9 mouse cellular contexts compared by ENCODE assay signal in genomic region chr16:24910834-24911233, GRCm38 (mm10).
A peak's percentile ranks its signal among the peaks of the same experiment; 100 is the strongest.
DNase-seq lines count a peak whose midpoint lies in the region; ATAC-seq and TF ChIP-seq lines count a peak whose summit lies in the region.
"Had no signal": no experiment of that assay in that cellular context is flagged by ENCODE, and none has a peak within 500 bp of the region (broad histone marks: within the 10 kb centered on the region; RNA-seq: fewer than 3 reads in every experiment).

No protein-coding gene starts in this region.

- H3K36me3 ChIP-seq in heart, adult 2 months (ENCODE audit: control insufficient read depth, insufficient read depth, low read length), result peaks cover 8% of the 10 kb centered on the region
- H3K36me3 ChIP-seq in heart, embryonic 12.5 days, result no peaks in the 10 kb centered on the region
- H3K36me3 ChIP-seq in lung, postnatal 0 days (ENCODE audit: insufficient read depth, low read length), result no peaks in the 10 kb centered on the region

- no peak overlapping the region for H3K27ac ChIP-seq in heart, adult 2 months
- H3K27ac ChIP-seq in heart, embryonic 12.5 days (ENCODE audit: poor library complexity, severe bottlenecking), result no peak overlapping the region
- no peak overlapping the region for H3K27ac ChIP-seq in lung, postnatal 0 days (ENCODE audit: low read length)

- no peak overlapping the region for H3K4me2 ChIP-seq in heart, embryonic 12.5 days
- H3K4me2 ChIP-seq in lung, postnatal 0 days (replicated peaks; ENCODE audit: low read depth, low read length), result no peak overlapping the region

- no peak overlapping the region for H3K4me3 ChIP-seq in heart, adult 2 months
- no peak overlapping the region for H3K4me3 ChIP-seq in heart, embryonic 12.5 days
- no peak overlapping the region for H3K4me3 ChIP-seq in lung, postnatal 0 days (ENCODE audit: low read depth, low read length)

- WGBS in heart, adult 2 months, result 50% methylated on average over 3 of the region's 3 CpGs
- 46% methylated on average over 3 of the region's 3 CpGs for WGBS in heart, embryonic 12.5 days
- WGBS in lung, postnatal 0 days, result 51% methylated on average over 3 of the region's 3 CpGs

- no peak for TF ChIP-seq POLR2A in heart, adult 2 months (IDR thresholded peaks at IDR 0.05; ENCODE audit: insufficient read depth, low read depth, low read length)

- peaks cover 18% of the 10 kb centered on the region for H3K4me1 ChIP-seq in heart, adult 2 months (ENCODE audit: control insufficient read depth, insufficient read depth, low read length)
- H3K4me1 ChIP-seq in heart, embryonic 12.5 days (replicated peaks), result peaks cover 38% of the 10 kb centered on the region
- H3K4me1 ChIP-seq in lung, postnatal 0 days (ENCODE audit: insufficient read depth, low read depth, low read length), result peaks cover 4% of the 10 kb centered on the region; the same call in 1 of the 2 replicates

- no peaks in the 10 kb centered on the region for H3K27me3 ChIP-seq in heart, adult 2 months (ENCODE audit: control insufficient read depth, insufficient read depth, low read length)
- H3K27me3 ChIP-seq in heart, embryonic 12.5 days (replicated peaks), result no peaks in the 10 kb centered on the region
- H3K27me3 ChIP-seq in lung, postnatal 0 days (replicated peaks; ENCODE audit: insufficient read depth, low read length), result no peaks in the 10 kb centered on the region

- intact Hi-C loops in heart, adult 2 months (cut with DNase I), result loop anchor here (5.0 to 10.0 kb wide), 2 partner anchors 151 to 354 kb away; no protein-coding TSS in a partner anchor

- DNase-seq in heart, adult 2 months, result no peak
- DNase-seq in lung, postnatal 0 days (ENCODE audit: low spot score), result peak; percentile 81
- DNase-seq in lung, adult 18-20 months, result no peak
- DNase-seq in T-cell, adult 2 months (ENCODE audit: low spot score), result peak; percentile 38
- peak; percentile 49 for DNase-seq in naive thymus-derived CD4-positive, alpha-beta T cell, adult 2 months (ENCODE audit: low read depth)
- DNase-seq in cerebellum, adult 8-10 months, result no peak
- DNase-seq in cerebellum, postnatal 36 days, result no peak
- DNase-seq: cerebellum, adult 9-10 months had no signal

- TF ChIP-seq EP300 in heart, adult 2 months (IDR thresholded peaks at IDR 0.05; ENCODE audit: insufficient read depth, low read depth, low read length), result no peak
- TF ChIP-seq EP300 in lung, postnatal 0 days (IDR thresholded peaks at IDR 0.05), result no peak

- no peak overlapping the region for H3K9ac ChIP-seq in heart, adult 2 months (ENCODE audit: low read depth, low read length)
- H3K9ac ChIP-seq in heart, embryonic 12.5 days, result no peak overlapping the region
- no peak overlapping the region for H3K9ac ChIP-seq in lung, postnatal 0 days (replicated peaks; ENCODE audit: low read depth)

- ATAC-seq in heart, embryonic 12.5 days (ENCODE audit: insufficient number of reproducible peaks, low FRiP score), result no peak
- ATAC-seq in lung, postnatal 0 days, result peak; percentile 52; the same call in 1 of the 2 replicates

- H3K9me3 ChIP-seq in heart, embryonic 12.5 days (replicated peaks), result no peaks in the 10 kb centered on the region
- no peaks in the 10 kb centered on the region for H3K9me3 ChIP-seq in lung, postnatal 0 days (ENCODE audit: low read length)

- TF ChIP-seq CTCF in heart, adult 2 months (IDR thresholded peaks at IDR 0.05), result peak; percentile 44
- TF ChIP-seq CTCF in lung, postnatal 0 days (IDR thresholded peaks at IDR 0.05), result peak; percentile 61

- H3K79me2 ChIP-seq in heart, adult 2 months (replicated peaks; ENCODE audit: control insufficient read depth, insufficient read depth, low read length), result no peaks in the 10 kb centered on the region

Comparison
In these comparisons a context has a peak if more than half of its experiments do, and no peak if none do; other contexts are left out.
1. DNase-seq: peak in lung, postnatal 0 days (single experiment), T-cell, adult 2 months (single experiment) and naive thymus-derived CD4-positive, alpha-beta T cell, adult 2 months (single experiment); none in heart, adult 2 months (0 of 2), lung, adult 18-20 months (0 of 2), cerebellum, adult 8-10 months (single experiment) and cerebellum, postnatal 36 days (0 of 2).